Mouse (Mus musculus): ENCODE data around the gene Zfhx3. TPM values are rescaled to one million over a fixed set of nuclear protein-coding genes. Genes with fewer than 3 reads are reported as not detected.
A peak's percentile ranks its signal among the peaks of the same experiment; 100 is the strongest.
"Not testable (repeated sequence)": the region's sequence is repeated elsewhere in the genome, so short reads cannot be mapped to it uniquely, and the experiment has no call there.

Gene Zfhx3
- 1 to 10 TPM; 4.8 to 8.2 TPM for total RNA-seq (2021)
- long read RNA-seq, experiment 1, partial matches to known transcripts, result 0 of 3 reads
- long read RNA-seq, experiment 1, other reads (novel, unspliced or antisense), result 3 of 3 reads
- long read RNA-seq, experiment 2, result 0 reads

DNA sequence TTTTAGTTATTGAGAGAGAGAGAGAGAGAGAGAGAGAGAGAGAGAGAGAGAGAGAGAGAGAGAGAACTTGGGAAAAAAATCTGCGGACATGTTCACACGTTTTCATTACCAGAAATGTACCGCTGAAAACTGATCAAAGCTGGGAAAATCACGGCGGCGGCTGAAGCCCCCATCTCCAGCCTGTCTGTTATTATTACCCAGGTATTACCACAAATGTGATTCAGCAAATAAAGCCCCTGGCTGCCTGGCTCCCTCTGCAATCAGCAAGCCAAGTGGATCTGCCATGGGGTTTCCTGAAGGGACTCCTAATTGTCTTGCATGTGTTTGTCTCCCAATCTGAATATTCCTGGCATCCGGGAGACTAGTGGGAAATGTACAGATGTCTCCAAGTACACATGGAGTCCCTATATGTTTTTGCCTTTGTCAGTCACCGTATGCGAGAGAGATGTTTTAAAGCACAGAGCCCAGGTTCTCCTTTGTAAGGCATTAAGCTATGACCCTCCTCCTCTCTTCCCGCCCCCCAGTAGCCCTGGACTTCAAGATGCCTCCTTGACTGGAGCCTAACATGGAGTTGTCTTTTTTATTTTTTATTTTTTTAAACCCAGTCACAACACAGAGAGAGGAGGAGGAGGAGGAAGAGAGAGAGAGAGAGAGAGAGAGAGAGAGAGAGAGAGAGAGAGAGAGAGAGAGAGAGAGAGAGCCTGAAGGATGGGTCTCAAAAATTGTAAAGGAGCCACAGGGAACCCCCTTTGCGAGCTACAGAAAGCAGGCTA lies at the start of gene Zfhx3:
Zfhx3 (plus strand) TSS at position 723 of the 773 bp plus-strand sequence.
- DNase-seq (ENCODE audit: low spot score in 2 of 2), result no peak

DNA sequence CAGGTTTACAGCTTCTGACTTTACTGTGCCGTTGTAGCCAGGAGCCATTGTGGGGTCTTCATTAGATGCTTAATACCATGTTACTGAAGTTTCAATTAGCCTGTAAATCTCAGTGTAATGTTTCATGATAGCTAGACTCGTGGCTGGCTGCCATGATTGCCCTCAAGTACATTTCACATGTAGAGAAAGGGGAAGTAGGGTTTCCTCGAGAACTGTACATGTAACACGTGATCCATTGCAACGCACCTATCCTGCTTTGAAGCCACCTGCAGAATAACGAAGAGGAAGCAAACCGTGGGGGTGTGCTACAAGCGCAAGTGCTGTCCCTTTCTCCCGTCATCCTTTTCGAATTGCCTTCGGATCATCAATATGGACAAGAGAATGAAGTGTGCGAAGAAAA lies 23.5 kb upstream of the Zfhx3 start:
- DNase-seq (ENCODE audit: low spot score in 2 of 2), result no peak

DNA sequence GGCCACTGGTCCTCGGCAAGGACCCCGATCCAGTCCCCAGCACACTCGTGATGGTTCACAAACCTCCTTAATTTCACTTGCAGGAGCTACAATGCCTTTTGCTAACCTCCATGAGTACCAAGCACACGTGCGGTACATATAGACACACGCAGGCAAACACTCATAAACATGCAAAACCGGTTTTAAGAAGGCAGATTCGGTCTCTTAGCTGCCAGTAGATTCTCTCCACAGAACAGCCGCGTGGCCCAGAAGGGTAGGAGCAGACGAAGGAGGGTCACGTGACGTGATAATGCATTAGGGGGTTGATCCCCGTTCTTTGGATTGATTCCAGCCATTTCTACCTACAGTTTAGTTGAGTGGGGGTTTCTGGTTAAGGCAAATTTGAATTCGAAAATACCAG lies 16.3 kb upstream of the Zfhx3 start:
- DNase-seq (ENCODE audit: low spot score in 2 of 2), result no peak

DNA sequence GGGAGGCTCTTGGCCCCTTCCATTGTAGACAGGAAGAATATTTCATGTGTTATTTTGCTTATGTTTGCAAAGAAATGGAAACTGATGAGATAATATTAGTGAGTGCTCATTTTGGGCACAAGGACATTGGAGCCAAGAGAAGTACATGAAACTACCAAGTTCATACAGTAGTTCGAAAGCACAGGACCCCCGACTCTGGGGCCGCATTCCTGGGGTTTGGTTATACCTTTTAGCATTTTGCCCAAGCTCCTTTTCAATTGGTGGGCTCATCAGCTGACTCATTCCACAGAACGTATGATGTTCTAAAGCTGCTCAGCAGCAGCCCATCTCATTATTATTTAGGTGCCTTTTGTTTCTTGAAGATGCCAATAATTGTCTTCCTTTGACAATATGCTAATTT lies 5.7 kb upstream of the Zfhx3 start:
- no peak for DNase-seq (ENCODE audit: low spot score in 2 of 2)

DNA sequence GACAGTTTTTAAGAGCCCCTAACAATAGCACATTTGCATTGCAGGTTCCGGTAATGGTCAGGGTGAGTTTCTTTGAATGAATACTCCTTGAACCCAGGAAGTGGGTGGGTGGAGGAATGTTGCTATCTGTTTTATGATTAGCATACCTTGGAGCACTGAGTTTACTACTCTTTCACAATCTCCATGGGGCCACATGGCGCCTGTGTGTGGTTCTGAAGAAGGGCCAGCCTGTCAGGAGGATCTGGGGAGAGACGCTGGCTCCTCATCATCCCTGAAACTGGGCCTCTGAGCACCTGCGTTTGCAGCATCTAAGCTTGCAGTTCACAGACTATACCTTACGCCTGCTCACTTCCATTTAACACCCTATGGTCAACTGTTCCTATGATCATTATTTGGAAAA lies 4.2 kb upstream of the Zfhx3 start:
- not testable (repeated sequence) for DNase-seq (ENCODE audit: low spot score in 2 of 2)

DNA sequence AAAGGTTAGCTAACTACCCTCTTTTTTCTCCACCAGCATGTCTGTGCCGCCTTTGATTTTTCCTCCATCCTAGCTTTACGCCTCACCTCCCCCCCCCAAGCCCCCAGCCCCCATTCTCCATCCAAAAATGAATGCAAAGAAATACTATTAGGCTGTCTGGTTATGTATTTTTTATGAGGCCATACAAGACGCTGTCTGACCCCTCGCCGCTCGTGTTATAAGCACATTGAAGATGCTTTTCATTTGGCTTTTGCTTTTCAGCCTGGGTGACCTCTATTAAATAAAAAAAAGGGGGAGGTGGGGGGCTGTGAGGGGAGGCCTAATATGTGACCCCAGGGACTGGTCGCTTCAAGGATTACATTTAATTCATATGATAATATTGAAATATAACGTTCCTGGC lies 2.3 kb upstream of the Zfhx3 start:
- DNase-seq (ENCODE audit: low spot score in 2 of 2), result no peak

DNA sequence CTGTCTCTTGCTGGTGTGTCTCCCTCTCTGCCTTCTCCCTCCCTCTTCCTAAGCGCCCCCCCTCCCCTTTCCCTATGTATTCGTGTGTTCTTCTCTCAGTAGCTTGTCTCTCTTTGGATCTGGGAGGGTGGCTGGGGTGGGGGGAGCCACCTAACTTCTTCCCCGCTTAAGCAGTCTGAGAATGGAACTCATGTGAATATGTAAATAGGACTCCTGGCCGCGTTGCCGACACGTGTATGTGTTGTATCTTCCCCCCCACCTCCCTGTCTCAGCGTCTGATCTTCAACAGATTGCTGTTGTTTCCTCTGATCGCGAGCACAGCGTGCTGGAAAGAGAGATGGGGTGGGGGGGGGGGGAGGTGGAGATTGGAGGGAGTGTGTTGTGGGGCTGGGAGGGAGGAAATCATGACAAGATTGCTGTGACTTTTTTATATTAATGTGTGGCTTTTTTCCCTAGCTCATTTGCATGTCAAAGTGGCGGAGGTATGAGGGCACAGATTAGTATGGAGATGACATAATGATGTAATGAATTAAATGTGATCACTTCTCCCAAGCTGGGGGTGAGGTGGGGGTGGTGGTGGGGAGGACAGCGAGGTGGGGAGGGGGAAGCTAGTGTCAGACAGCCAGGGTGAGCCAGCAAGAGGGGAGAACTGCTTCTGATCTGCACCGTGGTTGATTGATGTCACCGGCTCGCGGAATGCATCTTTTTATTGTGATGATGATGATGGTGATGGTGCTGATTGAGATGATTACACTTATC lies 487 bp downstream of the Zfhx3 start:
- no peak for DNase-seq (ENCODE audit: low spot score in 2 of 2)

DNA sequence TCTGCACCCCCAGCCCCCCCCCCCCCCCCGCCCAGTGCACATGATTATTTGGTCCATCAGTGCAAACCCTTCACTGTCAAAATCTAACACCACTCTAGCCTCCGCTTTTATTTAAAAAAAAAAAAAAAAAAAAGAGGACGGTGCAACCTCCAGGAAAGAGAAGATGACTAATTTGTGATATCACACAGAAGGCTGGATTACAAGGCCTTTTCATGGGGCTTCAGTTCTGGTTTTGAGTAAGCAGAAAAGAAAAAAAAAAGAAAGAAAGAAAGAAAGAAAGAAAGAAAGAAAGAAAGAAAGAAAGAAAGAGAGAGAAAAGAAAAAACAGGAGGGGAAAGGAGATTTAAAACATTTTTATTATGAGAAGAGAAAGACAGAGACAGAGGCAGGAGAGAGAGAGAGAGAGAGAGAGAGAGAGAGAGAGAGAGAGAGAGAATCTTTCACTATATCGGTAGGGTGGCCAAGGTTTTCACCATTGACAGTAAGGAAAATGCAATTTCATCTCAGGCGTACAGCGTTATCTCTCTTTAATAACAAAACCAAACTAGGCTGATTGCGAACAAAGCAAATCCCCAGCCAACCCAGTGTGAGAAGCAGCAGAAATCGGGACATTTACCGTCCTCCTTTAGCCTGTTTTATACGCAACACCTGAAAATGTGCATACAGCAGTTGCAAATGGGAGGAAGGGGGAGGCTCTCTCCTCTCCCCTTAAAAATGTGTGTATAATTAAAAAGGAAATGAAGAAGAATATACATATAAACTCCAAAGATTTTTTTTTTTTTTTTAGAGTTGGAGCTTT lies 1.3 kb downstream of the Zfhx3 start:
- DNase-seq (ENCODE audit: low spot score in 2 of 2), result no peak

DNA sequence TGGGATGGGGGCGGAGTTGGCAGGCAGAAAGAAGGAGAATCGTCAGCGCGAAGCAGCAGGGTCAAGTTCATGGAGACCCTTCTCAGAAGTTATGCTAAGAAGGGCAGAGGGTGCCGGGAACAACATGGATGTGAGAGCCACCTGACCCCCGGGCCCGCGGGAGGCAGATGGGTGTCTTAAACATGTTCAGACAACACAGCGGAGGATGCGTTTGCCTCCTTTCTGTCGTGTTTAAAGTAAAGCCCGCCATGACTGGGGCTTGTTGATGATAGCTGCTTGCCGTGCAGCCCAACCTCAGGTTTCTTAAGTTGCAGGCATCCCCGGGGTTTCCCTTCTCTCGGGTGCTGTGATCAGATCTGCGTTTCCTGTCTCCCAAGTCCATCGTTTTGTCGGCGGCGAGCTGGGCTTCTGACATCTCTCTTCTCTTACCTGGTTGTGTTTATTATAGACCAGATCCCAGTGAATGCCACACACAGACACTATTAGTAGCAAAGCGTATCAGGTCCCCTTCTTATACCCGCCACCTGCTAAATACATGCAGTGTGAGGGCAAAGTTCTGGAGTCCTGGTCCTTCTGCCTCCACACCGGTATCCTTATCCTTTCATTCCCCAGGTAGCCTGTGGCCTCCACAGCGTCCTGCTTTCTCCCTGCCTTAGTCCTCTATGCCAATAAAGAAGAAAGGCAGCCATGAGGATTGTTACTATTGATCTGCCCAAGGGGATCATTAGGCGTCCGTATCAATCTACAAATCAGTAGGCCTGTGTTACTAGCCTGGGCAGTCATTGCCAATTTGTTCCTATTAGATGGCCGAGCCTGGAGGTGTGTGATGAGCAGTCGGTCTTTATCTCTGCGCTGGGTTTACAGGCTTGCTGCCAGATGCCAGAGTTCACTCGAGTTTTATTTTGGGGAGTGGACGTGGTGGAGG lies 2.5 kb downstream of the Zfhx3 start:
- DNase-seq (ENCODE audit: low spot score in 2 of 2), result no peak

DNA sequence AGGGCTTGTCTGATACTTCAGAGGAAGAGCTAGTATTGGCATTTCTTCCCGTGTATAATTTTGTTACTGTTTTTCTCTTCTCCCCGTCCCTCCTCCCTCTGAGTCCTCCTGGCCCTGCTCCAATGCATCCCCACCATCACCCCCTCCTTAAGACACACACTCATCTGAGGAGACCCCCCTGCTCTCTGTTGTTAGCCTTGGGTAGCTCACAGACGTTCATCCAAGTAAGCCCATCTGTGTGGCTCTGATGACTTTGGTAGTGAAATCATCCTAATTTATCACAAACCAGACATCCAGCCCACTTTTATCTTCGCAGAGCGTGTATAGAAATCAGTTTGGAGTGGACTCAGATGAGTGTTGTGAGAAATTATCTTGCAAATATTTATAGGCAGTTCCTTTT lies 4.4 kb downstream of the Zfhx3 start:
- no peak for DNase-seq (ENCODE audit: low spot score in 2 of 2)

DNA sequence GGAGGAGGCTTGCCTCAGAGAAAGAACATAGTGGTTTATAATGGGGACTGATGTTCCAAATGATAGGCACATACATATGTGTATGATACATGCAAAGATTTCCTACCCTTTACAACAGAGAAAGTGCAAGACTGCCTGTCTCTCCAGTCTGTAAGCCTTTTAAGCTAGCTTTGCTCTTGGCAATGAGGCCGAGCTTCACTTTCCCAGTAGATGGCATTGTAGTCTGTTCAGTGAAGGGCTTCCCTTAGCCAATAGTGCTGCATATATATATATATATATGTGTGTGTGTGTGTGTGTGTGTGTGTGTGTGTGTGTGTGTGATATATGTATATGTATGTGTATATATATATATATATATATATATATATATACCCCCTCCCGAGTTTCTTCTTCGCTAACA lies 13.4 kb downstream of the Zfhx3 start:
- peak in 1 of 2 experiments; percentile 62 for DNase-seq (ENCODE audit: low spot score in 2 of 2)

DNA sequence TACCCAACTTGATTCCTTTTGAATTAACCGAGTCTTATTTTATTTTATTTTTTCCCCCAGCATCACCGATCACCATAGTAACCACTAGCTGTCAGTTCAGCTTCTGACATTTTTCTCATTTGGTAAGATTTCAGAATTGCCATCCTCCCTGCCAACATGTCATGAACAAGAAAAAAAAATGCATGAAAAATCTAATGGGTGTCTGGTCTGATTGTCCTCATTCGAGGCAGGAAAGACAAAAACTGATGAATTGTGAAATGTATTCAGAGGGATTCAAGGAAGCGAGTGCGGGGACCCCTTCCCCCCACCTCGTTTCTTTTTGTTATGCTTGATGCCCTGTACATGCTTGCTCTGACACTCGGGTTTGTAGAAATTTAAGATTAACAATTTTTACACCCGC lies 15.1 kb downstream of the Zfhx3 start:
- DNase-seq (ENCODE audit: low spot score in 2 of 2), result no peak

DNA sequence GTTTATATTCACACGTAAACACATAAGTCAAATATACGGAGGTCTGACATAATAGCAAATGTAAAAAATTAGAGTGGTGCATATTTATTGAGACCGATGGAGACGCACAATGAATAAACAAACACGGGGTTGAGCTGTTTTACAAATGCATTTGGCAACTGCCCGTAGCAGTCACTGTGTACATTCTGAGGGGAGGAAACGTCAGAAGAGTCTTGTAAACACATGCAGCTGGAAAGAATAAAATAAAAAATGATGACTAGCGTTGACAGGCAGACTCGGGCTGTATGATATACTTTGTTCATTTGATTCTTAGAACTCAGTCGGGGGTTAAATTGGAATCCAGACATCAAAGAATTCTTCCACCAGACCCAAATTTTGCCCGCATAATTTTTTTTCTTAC lies 18.0 kb downstream of the Zfhx3 start:
- no peak for DNase-seq (ENCODE audit: low spot score in 2 of 2)

DNA sequence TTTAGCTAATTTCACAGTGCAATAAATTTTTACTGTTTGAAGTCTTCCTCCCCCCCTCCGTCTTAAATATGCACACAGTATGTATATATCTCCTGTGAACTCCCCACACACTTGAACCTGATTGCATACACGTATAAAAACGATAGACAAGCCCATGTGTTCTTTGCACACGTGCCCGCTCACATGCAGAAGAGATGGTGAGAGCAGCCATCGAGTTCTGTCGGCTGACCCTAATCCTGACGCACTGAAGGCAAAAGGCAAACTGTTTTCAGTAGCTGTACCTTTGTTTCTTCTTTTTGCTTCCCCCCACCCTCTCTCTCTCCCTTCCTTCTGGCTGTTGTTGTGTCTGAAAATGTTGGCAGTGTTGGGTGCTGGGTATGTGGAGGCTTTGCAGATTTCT lies 18.4 kb downstream of the Zfhx3 start:
- DNase-seq (ENCODE audit: low spot score in 2 of 2), result no peak

DNA sequence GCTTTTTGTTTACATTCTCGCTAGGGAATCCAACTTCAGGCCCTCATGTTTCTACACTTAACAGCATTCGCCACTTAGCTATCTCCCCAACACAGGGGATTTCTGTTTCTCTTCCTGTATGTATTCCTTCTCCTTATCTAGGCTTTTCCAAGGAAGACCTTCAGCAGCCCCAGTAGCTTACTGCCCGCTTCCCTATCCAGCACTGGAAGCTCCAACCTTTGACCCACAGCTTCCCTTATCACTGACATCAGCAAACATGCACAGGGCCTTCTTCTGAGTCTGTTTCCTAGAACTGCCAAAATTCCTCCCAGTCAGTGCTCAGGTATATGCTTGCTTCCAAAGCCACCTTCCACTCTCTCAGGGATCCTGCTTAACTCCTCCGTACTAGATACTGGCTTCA lies 29.8 kb downstream of the Zfhx3 start:
- DNase-seq (ENCODE audit: low spot score in 2 of 2), result no peak

DNA sequence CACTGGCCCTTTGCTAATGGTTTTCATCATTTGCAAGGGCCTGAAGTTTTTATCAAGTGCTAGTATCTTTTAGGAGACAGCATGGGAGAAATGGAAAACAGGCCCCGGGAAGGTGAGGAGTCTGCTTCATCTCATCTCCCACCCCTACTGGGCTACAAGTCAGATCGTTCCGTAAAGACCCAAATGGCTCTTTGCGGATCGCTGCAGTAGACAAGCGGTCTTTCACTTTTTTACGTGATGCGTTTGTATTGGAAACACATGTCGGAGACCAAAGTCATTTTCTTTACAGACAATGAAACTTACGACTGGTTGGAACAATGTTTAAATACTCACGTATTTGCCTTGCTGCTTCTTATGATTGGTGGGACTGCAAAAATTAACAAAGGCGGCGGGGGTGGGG lies 32.0 kb downstream of the Zfhx3 start:
- DNase-seq (ENCODE audit: low spot score in 2 of 2), result no peak

DNA sequence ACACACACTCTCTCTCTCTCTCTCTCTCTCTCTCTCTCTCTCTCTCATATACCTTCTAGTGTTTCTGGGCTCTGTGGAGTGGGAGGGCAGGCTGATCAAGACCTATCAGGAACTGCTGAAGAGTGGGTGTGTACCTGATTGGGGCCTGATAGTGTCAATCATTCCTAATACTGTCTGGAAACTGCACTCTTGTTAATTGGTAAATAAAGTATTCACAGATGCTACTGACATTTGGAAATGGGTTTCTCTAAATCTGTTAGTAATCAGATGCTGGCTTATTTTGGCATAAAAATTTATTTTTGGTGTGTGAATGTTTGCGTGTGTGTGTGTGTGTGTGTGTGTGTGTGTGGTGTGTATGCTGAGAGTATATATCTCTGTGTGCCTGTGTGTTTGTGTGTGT lies 35.8 kb downstream of the Zfhx3 start:
- DNase-seq (ENCODE audit: low spot score in 2 of 2), result peak; percentile 5 to 81

DNA sequence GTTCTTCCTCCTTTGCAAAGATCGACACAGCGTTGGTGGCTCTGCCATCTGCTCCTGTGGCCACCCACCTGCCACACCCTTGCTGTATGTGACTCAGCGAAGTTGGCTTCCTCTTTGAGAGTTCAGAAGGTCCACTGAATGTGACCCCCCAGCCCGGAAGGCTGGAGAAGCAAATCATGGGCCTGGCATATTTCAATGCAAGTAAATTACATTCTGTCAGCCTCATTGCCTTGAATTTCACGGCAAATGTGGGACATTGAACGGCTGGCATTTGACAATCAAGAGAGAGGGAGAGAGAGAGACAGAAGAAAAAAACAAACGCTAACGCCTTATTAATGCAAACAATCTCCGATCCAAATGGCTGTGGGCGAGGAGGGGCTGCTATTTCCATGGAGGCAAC lies 38.2 kb downstream of the Zfhx3 start:
- DNase-seq (ENCODE audit: low spot score in 2 of 2), result peak; percentile 32 to 63

DNA sequence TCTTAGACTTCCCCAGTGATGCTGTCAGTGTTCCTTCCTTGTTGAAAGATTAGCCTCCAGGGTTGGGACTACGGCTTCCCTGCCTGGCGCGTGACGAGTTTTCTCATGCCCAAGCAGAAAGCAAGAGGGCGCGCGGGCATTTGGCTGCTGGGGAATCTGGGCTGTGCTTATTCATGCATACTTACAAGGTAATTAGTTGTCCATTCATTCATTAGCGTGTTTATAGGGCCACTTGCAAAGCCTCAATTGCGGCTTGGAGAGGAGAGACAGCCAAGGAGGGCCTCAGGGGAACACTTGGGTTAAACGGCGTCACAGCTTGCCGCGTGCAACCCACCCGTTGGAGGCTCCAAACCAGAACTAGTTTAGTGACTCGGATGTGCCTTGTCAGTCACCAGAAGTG lies 44.2 kb downstream of the Zfhx3 start:
- DNase-seq (ENCODE audit: low spot score in 2 of 2), result peak; percentile 54 to 78

DNA sequence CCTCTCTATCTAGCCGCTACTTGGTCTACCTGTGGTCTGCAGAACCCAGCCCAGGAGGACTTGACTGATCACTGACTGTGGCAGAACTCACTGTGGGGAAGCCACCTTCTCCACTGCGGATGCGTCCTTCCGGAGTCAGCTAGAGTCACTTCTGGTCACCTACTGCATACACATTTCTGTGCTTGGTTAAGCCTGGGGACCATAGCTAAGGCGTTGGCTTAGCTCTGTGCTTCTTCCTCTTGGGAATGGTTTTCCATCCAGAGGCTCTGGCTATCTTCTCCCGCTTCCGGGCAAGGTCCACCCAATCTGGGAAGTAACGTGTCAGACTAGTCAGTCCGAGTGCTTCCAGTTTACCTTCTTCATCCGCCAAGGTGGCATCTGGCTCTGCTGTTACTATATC lies 56.4 kb downstream of the Zfhx3 start:
- DNase-seq (ENCODE audit: low spot score in 2 of 2), result no peak

DNA sequence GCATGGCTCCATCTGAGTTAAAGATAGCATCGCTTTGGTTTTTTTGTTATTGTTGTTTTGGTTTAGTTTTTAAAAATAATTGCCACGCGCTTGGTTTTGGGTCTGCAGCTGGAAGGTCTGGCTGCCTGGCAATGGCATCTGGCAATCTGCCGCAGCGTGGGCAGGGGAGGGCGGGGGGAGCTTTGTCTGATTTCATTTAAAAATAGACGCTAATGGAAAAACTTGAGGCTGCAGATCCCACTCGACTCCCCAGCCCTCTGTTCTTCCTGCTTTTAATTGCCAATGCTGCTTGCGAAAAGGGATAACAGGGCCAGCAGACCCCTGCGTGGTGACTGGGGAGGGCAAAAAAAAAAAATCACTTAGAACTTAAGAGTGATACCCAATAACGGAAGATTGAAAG lies 69.1 kb downstream of the Zfhx3 start:
- peak; percentile 32 to 48 for DNase-seq (ENCODE audit: low spot score in 2 of 2)

All from layer of hippocampus, postnatal 14 days (tissue).